Mouse (Mus musculus): ENCODE results near the gene Anks4b.

- TF ChIP-seq EP300 (IDR thresholded peaks at IDR 0.05; ENCODE audit: low read depth) (no peak), CTCF (IDR thresholded peaks at IDR 0.05; ENCODE audit: low read depth) (no peak)
Observed at GRCm38 (mm10) chr7:120174723-120175504, 1.3 kb downstream of the Anks4b start.

Data from heart, postnatal 0 days (tissue).